Mouse (Mus musculus) left cerebral cortex, adult 9 months (tissue): Measurements from ENCODE around the gene Nkx2-5.

ENCODE experiments used
- DNase-seq, 2 experiments: peaks; one replicate each; pipeline ENCODE4 v3.0.0; 2022; ENCODE audit warnings: low spot score in 2 of 2

The Nkx2-5 gene

DNA sequence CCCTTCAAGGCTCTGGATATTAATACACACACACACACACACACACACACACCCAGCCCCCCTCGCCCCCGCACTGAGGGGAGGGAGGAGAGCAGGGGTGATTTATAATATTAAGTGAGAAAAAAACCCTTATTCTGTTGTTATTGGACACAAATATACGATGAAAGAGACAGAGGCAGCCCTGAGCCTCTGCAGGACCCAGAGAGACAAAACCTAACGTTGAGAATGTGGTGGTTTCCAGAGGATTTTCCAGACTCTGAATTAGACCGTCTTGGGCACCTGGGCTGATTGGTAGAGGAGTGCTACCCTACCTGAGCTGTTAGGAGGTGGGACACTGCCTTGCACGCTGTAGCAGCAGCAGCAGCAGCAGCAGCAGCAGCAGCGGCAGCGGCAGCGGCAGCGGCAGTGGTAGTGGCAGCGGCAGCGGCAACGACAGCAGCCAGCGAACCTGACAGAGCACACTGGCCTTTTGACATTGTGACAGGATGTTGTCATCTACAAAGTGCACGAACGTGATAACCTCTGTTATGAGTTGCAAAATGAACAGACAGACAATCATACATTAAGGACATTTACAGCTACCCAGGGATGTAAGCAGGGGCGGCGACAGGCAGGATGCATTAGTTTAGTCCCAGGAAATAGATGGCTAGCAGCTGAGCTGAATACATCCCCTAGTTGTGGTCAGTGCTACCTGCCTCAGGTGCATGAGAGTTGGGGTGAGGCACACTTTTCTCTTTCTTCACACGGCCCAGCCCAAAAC, 7.8 kb downstream of the Nkx2-5 start:
- DNase-seq: no peak

DNA sequence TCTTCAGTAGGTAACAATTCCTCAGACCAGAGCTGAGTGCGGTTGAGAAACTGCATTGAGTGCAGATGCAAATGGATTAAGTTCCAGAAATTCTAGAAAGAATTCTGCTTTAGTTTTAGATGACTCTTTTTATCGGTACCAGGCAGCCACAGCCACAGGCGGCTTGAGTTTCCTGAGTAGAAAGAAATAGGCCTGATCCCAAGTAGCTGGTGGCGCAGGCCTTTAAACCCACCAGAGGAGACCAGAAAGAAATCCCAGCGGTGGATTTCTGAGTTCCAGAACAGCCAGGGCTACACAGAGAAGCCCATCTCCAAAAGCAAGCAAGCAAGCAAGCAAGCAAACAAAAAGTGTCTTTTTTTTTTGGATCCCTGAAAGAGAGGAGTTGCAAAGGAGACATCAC, 8.4 kb downstream of the Nkx2-5 start:
- DNase-seq: no peak

DNA sequence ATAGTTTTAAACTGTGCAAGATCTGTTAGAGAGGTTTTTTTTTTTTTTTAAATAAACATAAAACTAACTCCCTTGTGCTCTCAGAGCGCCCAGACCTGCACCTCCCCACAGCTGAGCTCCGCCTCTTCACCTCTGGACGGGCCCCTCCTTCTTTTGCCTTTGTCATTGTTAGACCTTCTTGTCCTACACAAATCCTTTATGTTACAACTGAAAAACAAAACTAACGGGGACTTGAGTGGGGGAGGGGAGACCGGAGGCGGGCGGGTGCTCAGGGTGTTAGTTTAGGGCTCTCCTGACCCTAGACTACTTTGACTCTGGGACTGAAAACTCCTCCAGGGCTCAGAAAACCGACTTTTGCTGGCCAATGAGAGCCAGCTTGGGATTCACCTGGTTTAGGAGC, 8.9 kb downstream of the Nkx2-5 start:
- DNase-seq: no peak

DNA sequence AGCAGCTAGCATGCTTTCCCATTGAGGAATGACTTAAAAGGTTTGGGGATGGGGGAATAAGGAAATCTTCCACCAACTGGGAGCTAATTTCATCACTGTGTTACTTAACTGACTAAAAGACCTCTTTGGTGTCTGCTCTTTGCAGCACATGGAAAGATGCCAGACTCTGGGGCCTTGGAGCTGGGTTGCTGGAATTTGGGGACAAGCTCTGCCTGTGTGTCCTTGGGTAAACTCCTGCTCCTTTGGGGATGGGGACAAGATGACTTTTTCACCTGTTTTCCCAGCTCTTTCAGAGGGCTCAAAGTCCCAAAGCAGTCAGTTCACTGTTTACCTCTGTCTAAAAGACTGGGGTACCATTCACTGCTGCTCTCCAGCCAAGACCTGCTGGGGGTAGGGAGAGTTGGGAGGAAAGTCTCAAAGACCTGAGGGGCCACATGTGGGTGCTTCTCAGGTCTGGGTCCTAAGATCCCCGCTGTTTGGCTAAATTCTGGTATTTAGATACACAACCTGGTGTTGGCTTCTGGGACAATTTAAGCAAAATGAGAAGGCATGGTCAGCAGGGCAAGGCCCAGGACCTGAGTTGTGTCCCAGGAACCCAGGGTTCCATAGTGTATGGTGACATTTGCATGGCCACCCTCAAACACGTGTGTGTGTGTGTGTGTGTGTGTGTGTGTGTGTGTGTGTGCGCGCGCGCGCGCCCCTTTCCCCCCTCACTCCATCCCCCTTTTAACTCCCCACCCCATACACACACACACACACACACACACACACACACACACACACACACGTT, 9.6 kb downstream of the Nkx2-5 start:
- no peak for DNase-seq

DNA sequence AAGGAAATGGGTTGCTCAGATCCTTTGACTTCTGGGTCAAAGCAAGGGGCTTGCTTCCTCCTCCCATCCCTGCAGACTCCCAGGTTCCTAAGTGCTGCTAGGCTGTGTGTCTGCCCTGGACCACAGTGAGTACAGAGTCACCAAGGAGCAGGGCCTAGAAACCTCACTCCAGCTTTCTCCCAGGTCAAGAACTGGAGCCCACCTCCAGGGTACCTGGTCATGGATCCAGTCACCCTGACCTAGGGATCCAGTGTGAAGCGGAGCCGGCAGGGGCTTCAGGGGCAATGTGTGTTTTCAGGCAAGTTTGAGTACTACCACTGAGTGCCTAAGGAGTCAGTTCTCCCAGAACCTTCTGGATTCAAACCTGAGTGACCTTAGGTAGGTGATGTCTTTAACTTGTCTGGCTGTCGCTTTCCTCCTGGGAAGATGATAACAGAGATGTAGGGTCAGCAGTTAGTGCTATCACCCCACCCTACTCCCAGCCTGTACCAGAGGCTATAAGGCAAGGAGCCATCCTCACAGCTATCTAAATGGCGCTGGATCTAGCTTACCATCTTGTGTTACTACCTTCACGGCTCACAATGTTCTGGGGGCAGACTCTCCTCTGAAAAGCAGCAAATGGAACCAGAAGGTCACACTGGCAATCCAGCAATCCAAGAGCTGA, 10.4 kb downstream of the Nkx2-5 start:
- DNase-seq: no peak

DNA sequence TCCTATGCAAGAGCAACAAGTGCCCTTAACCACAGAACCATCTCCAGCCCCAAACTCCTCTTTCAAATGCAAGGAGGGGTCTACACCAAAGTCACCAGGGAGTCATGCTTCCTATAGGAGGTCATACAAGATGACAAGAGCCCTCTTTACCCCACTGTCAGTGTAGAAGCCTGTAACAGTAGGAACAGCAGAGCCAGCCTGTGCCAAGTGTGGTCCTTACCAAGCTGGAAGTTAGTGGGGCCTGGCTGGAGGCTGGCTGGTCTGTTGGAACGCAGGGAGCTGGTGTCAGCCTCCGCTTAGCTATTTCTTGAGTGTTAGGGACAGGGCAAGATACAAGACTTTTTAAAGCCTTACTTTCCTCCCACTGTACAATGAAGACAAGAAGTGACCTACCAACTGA, 11.0 kb downstream of the Nkx2-5 start:
- DNase-seq: no peak

DNA sequence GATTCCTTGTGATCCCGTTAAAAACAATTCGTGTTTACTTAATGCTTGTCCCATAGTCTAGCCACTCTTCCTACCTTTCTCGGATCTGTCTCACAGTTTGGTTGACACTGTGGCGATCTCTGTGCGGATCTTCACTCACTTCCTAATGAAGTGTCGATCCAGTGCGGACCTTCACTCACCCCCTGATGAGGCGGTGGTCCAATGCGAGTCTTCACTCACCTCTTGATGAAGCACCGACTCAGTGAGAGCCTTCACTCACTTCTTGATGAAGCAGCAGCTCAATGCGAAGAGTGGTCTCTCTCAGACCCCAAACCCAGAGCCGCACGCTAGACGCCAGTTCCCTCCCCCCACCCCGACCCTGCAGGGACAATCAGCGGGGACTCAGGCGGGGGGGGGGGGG, 18.7 kb downstream of the Nkx2-5 start:
- no peak for DNase-seq

DNA sequence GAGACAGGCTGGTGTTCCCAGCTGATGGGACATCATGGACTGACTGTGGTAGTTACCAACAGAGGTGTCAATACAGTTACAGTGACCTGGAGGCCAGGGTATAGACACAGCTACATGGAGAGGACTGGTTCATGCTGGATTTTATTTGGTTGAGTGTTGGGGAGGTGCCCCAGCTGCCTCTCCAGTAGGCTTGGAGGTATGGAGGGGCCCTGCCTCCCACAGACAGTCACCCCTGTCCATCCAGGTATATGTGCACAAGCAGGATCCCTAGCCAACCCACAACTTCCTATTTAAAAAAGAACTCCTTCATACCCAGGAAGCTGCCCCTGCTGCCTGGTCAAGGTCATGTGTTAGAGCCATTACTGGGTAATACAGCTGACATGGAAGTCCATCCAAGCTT, 27.0 kb downstream of the Nkx2-5 start:
- no peak for DNase-seq

DNA sequence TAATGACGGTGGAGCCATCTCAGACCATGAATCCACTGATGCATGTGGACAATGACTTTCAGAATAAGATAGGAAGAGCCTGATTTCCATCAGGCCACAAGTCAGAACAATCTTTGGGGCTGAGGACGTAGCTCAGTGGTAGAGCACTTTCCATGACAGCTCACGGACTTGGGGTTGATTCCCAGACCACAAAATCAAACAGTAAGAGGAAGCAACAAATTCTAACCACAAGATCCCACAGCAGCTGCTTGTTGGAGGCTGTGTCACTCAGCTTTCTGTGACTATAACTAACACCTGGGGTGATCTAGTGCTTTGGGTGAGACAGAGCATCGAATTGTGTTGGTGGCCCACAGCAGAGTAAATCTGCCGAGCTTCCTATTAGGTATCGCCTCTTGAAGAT, 28.0 kb downstream of the Nkx2-5 start:
- no peak for DNase-seq

DNA sequence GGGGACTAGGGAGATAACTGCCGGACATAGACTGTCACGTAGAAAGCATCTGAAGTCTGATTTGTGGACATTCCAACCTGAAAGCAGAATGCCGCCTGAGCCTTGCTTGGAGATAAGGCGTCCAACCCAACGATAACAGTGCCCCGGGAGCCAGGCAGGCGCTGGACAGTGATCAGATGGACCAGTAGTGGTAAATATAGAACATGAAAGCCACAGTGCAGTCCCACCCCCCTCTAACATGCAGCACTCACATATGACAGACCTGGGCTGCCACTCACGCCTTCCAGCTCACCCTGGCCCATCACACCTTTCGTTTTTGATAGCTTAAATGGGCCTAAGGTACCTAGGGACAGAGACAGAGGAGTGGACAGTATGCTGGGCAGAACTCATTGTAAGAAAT, 31.3 kb downstream of the Nkx2-5 start:
- DNase-seq: no peak

DNA sequence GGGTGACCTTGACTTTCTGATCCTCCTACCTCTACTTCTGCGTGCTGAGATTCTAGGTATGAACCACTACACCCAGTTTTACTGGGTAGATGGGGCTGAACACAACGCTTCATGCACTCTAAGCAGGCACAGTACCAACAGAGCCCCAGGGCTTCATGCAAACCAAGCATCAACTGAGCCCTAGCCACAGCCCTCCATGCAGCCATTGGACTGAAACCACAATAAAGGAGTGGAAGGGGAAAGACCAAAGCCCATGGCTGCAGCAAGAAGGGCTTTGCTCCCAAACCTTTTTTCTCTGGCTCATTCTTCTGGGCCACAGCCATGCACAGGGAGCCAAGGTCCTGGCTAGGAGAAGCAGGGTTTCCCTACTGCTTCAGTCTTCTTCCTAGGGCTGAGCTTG, 32.2 kb downstream of the Nkx2-5 start:
- DNase-seq: no peak

DNA sequence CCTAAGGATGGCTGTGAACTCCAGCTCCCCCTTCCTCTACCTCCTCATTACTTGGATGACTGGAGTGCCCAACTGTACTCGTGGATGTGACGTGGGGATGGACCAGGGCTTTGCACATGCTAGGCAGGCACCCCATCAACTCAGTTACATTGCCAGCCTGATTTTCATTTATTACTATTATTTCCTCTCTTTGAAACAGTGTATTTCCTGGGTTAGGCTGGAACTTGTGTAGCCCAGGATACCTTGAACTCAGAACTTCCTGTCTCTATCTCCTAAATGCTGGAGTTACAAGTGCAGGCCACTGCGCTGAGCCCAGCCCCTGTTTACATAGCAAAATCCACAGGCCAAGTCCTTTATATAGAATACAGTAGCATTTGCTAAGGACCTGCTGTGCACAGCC, 41.9 kb downstream of the Nkx2-5 start:
- DNase-seq: no peak

DNA sequence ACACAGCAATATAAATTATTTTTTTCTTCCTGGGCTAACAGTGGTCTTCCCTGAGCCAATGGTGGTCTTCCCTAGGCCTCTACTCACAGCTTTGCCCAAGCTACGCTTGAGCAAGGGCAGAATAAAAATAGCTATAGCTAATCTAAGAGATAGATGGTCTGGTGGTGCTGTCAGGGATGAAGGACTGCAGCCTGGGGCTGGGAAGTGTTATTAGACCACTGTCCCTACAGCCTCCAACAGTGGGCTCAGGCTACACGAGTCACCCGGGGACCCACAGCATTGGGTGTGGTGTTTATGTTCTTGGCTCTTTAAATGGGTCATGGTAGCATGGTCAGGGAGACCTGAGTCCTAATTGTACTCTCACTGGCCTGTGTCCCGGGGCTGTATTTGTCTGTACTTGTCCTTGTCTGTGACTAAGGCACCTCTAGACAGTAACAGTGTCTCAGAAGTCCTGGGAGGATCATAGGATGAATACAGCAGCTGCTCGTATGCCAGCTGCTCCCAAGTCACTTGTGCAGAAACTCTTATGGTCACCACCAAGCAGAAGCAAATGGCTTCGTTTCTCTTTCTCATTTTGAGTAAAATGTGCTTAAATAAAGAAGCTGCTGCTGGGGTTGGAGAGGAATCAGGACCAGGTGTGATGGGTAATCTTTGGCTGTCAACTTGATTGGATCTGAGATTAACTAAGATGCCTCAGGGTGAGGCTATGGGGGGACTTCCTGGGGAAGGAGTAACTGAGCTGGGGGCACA, 47.3 kb downstream of the Nkx2-5 start:
- DNase-seq: no peak

DNA sequence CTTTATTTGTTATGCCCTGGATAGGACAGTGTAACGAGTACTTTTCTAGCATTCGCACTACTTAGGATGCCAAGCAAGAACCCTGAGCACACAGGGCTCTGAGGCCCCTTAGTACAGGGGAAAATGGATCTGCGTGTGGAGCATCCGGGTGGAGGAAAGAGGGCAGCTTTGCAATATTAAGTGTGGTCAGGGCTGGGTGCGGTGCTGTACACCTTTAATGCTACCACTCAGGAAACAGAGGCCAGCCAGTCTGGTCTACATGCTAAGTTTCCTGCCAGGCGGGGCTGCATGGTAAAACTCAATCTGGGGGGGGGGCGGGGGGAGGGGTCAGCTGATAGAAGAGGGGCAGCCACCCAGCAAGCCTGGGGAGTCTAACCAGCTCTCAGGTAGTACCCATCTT, 49.4 kb downstream of the Nkx2-5 start:
- DNase-seq: no peak

DNA sequence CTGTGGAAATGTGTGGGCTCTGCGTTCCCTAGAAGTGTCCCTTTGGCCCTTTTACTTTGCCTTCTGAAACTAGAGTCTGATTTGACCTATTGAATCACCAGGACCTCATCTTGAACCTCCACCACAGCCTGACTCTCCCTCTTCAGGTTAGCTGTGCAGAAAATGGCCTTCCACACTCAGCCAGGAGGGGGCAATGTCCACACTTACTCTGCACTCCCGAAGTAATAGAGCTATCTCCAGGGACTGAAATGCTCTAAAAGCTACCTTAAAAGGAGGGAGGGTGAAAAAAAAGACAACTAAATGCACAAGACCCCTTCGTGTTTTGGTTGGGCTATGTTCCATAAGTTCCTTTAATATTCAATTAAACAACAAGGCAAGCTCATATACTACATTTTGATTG, 50.1 kb downstream of the Nkx2-5 start:
- peak in 1 of 2 experiments; percentile 49 for DNase-seq

DNA sequence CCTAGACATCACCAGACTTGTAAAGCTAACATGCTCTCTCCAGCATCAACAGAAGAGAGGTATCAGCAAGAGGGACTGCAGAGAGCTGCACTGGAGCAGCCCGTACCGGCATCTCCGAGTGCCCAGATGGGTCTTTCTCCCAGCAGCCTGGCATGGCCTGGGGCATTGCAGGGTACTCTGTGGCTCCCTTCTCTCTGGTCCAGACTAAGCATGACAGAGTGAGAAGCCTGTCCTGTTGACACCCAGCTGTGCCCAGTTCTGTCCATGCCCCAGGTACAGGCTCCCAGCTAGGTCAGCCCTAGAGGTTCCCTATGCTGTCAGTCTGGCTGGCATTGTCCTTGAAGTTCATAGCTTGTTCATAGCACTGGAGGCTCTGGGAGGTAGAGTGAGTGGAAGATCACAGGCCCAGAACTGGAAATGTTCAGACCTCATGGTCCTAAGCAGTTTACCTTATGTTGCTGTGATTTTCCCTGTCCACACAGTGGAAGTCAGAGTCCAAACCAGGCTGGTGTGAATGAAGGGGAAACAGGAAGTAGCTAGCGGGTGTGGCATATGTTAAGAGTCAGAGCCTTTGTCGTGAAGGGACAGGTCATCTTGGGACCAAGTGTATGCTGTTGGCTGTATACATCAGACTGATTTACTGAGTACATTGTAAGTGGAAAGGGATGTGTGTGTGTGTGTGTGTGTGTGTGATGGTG, 51.6 kb downstream of the Nkx2-5 start:
- DNase-seq: no peak

DNA sequence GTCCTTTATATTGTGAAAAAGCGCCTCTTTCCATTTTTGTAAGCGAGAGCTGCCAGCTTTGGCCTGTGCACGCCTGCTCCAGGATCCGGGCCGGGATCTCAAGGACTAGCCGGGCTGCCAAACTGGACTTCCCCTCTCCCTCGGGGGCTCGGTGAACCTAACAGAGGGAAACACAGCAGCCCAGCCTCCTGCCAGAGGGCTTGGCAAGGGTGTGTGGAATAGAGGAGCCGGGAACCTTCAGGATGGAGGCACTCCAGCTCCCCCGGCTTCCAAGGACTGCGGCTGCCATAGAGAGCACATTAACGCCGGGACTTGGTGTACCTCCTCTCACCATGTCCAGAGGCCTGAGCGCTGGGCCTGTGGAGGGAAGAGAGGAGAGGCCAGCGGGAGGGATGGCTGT, 52.7 kb downstream of the Nkx2-5 start:
- no peak for DNase-seq

DNA sequence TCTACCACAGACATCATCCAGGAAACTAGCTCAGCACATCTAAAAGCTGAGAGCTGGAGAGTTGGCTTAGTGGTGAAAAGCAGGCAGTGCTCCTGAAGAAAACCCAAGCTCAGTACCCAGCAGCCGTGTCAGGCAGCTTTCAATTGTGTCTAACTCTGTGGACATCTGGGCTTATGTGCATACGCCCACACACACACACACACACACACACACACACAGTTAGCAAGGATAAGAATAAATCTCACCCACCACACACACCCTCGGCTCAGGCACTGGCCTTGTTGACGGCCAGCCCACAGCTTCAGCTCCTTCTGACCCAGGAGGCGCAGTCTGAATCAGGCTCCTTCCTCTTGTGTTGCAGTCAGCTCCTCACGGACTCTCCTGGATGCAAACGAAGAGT, 53.2 kb downstream of the Nkx2-5 start:
- DNase-seq: peak in 1 of 2 experiments; percentile 52

DNA sequence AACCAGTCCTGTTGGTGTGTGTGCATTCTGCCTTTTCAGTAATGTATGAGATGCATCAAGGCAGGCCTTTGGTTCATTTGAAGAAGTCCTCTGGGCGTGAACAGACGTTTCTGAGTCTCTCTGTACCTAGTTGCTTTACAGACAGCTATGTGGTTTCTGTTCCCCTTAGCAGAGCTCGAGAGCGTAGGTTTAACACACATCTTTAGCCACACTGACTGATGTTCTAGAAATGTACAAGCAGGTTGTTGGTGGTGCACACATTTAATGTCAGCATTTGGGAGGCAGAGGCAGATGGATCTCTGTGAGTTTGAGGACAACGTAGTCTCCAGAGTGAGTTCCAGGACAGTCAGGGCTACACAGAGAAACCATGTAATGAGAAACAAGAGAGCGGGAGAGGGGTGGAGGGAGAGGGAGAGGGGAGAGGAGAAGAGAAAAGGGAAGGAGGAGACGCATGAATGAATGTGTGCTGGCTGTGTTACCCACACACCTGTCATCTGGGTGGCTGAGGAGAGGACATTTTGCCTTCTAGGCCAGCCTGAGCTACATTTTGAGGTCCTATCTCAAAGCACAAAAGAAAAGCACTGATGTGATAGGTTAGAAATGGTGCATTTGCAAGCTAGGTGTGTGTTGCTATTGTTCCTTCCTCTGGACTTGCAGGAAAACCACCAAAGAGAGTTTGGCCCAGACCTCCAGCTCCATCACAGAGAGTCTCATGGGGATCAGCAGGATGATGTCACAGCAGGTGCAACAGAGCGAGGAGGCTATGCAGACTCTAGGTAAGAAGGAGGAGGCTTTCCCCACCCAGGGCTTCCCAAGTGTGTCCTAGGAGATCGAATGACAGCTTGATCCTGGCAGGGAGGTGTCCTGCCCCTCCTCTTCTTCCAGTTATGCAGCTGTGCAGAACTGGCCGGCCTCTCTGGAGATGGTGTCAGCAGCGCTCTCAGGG, 54.3 kb downstream of the Nkx2-5 start:
- DNase-seq: no peak
